Mouse (Mus musculus) hindbrain, embryonic 10.5 days (tissue): ENCODE measurements at regions not wholly inside any gene's neighbourhood (a gene's known extent, or its start where the extent isn't known, plus 50 kb on each side); places are given as distances from the start of the nearest gene placed in this dataset.
"Not testable (repeated sequence)": the region's sequence is repeated elsewhere in the genome, so short reads cannot be mapped to it uniquely, and the experiment has no call there.

Experiments used
- DNase-seq: peaks from one replicate; pipeline ENCODE4 v3.0.0-alpha.2; 2017; ENCODE audit warnings: low spot score
- H3K27ac ChIP-seq: fragments of 300-500 bp; sonication (generic); 2 replicates; pipeline ENCODE4 v1.5.1; 2016; ENCODE audit warnings: mild to moderate bottlenecking, moderate library complexity
- H3K27me3 ChIP-seq: fragments of 300-500 bp; sonication (generic); 2 replicates; pipeline ENCODE4 v1.6.1; 2016; ENCODE audit warnings: mild to moderate bottlenecking; ENCODE audit not compliant: poor library complexity, insufficient read depth, severe bottlenecking
- H3K36me3 ChIP-seq: fragments of 300-500 bp; sonication (generic); 2 replicates; pipeline ENCODE4 v1.6.1; 2016; ENCODE audit warnings: mild to moderate bottlenecking, moderate library complexity
- H3K4me1 ChIP-seq: fragments of 300-500 bp; sonication (generic); replicated peaks from 2 replicates; pipeline ENCODE4 v1.6.1; 2016; ENCODE audit warnings: mild to moderate bottlenecking
- H3K4me3 ChIP-seq: fragments of 300-500 bp; sonication (generic); 2 replicates; pipeline ENCODE4 v1.5.1; 2016; ENCODE audit warnings: mild to moderate bottlenecking, moderate library complexity
- H3K9me3 ChIP-seq: fragments of 300-500 bp; sonication (generic); 2 replicates; pipeline ENCODE4 v1.6.1; 2016; ENCODE audit warnings: mild to moderate bottlenecking, moderate library complexity
- WGBS: fragments of 180-500 bp; shearing (Covaris S2); methylation state at CpG from one replicate; pipeline ENCODE4 v1.1.7; 2016; 5-methylcytosine and 5-hydroxymethylcytosine counted together

DNA sequence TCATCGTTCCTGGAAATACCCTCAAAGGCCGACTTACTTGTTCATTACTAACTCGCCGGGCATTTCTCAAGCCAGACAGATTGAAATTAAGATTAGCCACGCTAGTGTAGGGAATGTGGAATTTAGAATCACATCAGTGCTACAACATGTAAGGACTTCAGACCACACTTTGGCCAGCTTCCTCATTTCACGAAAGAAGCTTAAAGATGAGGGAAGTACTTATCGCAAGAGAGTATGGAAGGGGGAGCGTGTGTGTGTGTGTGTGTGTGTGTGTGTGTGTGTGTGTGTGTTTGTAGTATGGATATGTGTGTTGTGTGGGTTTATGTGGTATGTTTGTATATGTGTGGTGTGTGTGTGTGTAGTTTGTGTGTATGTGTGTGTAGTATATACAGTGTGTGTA is 99.3 kb upstream of the Plcl2 start:
- DNase-seq, result no peak
- H3K9me3 ChIP-seq, result no peaks in the 10 kb centered on the region
- H3K27me3 ChIP-seq, result no peaks in the 10 kb centered on the region
- peaks cover 4% of the 10 kb centered on the region; the same call in 1 of the 2 replicates for H3K4me1 ChIP-seq
- H3K27ac ChIP-seq, result no peak overlapping the region
- 93% methylated on average over 8 of the region's 8 CpGs for WGBS
- H3K36me3 ChIP-seq, result no peaks in the 10 kb centered on the region
- no peak overlapping the region for H3K4me3 ChIP-seq

DNA sequence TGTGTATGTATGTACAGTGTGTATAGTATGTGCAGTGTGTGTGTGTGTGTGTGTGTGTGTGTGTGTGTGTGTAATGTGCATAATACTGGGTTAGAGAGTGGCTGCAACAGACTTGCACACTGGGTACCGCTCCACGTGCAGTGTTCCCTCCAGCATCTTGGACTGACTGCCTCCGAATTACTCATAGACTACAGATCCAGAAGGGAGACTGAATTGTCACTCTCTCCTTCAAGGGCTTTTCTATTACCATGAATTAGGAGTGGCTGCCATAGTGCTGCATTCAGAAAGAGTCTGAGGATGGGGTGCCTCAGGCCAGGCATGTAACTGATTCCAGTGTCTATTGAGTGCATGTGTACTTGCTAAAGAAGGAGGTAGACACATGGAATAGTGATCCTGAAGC is 98.9 kb upstream of the Plcl2 start:
- 93% methylated on average over 3 of the region's 3 CpGs for WGBS
- no peak overlapping the region for H3K4me3 ChIP-seq
- no peaks in the 10 kb centered on the region for H3K9me3 ChIP-seq
- no peaks in the 10 kb centered on the region for H3K36me3 ChIP-seq
- peaks cover 4% of the 10 kb centered on the region; the same call in 1 of the 2 replicates for H3K4me1 ChIP-seq
- no peak overlapping the region for H3K27ac ChIP-seq
- H3K27me3 ChIP-seq, result no peaks in the 10 kb centered on the region
- no peak for DNase-seq

DNA sequence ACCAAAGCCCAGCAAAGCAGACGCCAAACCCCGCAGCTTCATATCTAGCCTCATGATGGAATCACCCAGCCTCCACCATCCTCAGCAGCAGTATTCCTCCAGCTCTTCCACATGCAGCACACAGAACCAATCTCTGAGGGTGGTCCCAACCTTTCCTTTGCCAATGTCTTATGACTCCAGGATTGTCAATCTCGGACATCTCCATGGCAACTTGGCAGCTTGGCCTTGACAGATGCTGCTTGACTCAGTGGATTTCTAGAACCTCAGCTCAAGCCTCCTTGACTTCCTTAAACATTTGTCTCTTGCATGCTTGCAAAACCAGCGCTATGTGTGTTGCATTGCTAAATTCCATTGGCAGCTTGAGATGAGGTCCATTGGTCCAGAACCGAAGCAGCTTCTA is 96.8 kb upstream of the Plcl2 start:
- H3K9me3 ChIP-seq, result no peaks in the 10 kb centered on the region
- no peak overlapping the region for H3K27ac ChIP-seq
- no peak overlapping the region for H3K4me3 ChIP-seq
- no peaks in the 10 kb centered on the region for H3K36me3 ChIP-seq
- WGBS, result 90% methylated on average over 5 of the region's 5 CpGs
- no peaks in the 10 kb centered on the region for H3K27me3 ChIP-seq
- H3K4me1 ChIP-seq, result peaks cover 4% of the 10 kb centered on the region; the same call in 1 of the 2 replicates
- no peak for DNase-seq

DNA sequence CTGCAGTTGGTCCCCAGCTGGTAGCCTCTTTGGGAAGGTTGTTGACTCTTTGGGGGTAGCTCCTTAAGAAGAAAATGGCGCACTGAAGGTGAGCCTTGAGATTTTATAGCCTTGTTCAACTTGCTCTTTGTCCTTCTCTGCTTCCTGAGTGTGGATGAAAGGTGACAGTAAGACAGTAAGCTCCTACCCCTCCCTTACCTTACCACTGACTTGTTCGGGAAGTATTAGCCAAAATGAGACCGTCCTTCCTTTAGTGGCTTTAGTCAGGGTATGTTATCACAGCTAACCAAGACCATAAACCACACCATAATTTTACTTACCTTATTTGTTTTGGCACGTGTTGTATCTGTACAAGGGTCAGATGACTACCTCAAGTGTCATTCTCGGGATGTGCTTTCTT is 95.3 kb upstream of the Plcl2 start:
- H3K27ac ChIP-seq, result no peak overlapping the region
- H3K4me3 ChIP-seq, result no peak overlapping the region
- H3K27me3 ChIP-seq, result no peaks in the 10 kb centered on the region
- H3K9me3 ChIP-seq, result peaks cover 10% of the 10 kb centered on the region; the same call in 1 of the 2 replicates
- WGBS, result 90% methylated on average over 5 of the region's 5 CpGs
- H3K36me3 ChIP-seq, result no peaks in the 10 kb centered on the region
- H3K4me1 ChIP-seq, result no peaks in the 10 kb centered on the region
- DNase-seq, result no peak

DNA sequence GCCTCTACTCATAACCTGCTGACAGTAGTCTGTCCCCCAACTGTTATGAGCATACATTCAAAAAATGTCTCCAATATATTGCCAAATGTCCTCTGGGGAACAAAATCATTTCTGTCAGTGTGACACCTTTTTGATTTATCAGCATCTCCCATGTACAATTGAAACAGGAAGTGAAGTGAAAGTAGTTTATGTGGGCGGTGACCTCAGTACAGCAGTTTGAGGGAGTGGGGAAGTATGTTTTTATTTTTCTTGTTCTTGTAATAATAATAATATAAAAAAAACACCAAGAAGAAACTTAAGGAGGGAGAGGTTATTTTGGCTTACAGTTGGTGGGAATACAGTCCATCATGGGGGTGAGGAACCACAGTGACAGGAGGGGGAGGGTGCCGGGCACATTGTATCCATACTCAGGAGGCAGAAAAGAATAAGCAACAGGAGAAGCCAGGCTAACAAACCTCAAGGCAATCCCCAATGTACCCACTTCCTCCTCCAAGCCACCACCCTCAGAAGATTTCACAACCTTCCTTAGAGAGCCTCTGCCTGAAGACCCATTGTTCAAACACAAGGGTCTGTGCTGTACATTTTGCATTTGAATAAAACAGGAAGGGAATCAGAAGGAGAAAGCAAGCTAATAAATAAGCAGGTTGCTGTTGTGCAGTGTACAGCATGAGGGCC is 93.7 kb upstream of the Plcl2 start:
- Histone ChIP-seq H3K27ac (no peak overlapping the region), H3K4me3 (no peak overlapping the region), H3K27me3 (no peaks in the 10 kb centered on the region), H3K4me1 (no peaks in the 10 kb centered on the region), H3K36me3 (no peaks in the 10 kb centered on the region), H3K9me3 (peaks cover 10% of the 10 kb centered on the region; the same call in 1 of the 2 replicates)
- no peak for DNase-seq
- 93% methylated on average over 2 of the region's 2 CpGs for WGBS

DNA sequence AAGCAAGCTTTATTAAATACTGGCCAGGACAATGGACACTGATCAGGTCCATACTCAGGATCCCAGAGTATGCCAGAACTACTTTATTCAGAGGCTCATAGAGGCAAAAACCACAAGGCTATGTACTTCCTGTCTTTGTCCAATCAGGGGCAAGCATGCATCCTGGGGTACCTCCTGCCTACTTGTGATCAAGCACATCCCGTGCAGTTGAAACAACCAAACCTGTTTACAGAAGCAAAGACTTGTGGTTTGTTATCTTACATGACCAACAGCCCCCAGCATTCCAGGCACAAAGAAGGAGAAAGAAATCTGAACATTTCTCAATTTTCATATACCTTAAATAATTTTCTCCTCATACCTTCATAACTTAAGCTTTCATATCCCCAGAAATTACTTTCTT is 93.1 kb upstream of the Plcl2 start:
- Histone ChIP-seq H3K9me3 (peaks cover 10% of the 10 kb centered on the region; the same call in 1 of the 2 replicates), H3K27me3 (no peaks in the 10 kb centered on the region), H3K27ac (no peak overlapping the region), H3K4me3 (no peak overlapping the region), H3K4me1 (no peaks in the 10 kb centered on the region), H3K36me3 (no peaks in the 10 kb centered on the region)
- 76% methylated on average over 1 of the region's 1 CpGs for WGBS
- DNase-seq, result no peak

DNA sequence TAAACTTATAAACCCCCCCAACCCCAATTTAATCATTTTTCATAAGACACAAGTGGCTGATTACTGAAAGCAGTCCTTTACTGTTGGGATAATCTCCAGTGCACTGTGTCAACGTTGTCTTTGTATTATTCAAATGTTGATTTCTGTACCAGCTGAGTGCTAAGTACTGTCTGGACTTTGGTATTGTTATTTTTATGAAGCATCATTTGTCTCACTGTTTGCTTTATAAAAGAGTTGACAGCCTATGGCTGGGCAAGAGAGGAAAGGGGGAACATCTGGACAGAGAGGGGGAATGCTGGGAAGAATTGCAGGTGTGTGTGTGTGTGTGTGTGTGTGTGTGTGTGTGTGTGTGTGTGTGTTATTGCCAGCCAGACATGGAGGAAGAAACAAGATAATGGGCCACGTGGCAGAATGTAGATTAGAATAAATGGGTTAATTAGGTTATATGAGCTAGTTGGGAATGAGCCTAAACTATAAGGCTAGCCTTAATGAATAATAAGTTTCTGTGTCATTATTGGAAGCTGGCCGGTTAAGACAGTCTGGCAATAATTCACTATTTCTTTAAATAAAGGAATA is 92.6 kb upstream of the Plcl2 start:
- 80% methylated on average over 3 of the region's 3 CpGs for WGBS
- peaks cover 10% of the 10 kb centered on the region; the same call in 1 of the 2 replicates for H3K9me3 ChIP-seq
- H3K4me3 ChIP-seq, result no peak overlapping the region

DNA sequence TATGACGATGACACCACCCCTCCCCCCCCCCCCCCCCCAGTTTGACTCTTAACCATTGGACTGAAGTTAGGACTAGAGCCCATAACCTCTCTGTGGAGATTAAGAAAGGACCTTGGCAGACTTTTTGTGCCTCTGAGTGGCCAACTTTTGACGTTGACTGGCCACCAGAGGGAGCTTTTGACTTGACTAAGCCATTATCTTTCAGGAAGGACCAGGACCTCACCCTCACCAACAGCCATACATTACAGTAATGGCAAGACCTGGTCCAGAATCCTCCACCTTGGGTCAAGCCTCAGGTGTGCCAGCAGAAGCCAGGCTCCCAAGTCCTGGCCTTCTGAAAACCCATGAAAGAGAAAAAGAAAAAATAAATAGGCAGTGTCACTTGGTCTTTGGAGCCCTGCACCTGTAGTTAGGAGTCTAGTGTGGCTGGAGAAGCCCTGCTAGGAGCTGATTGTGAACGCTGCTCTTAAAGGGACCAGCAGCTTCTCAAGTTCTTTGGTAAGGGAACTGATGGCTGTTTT is 90.3 kb upstream of the Plcl2 start:
- Histone ChIP-seq H3K4me1 (no peaks in the 10 kb centered on the region), H3K4me3 (no peak overlapping the region), H3K27ac (no peak overlapping the region), H3K27me3 (no peaks in the 10 kb centered on the region), H3K9me3 (peaks cover 10% of the 10 kb centered on the region; the same call in 1 of the 2 replicates), H3K36me3 (no peaks in the 10 kb centered on the region)
- 68% methylated on average over 3 of the region's 3 CpGs for WGBS
- no peak for DNase-seq

More for the DNA sequence above, 92.6 kb upstream of the Plcl2 start:
- Histone ChIP-seq H3K27me3 (no peaks in the 10 kb centered on the region), H3K27ac (no peak overlapping the region), H3K4me1 (no peaks in the 10 kb centered on the region), H3K36me3 (no peaks in the 10 kb centered on the region)
- DNase-seq, result no peak

DNA sequence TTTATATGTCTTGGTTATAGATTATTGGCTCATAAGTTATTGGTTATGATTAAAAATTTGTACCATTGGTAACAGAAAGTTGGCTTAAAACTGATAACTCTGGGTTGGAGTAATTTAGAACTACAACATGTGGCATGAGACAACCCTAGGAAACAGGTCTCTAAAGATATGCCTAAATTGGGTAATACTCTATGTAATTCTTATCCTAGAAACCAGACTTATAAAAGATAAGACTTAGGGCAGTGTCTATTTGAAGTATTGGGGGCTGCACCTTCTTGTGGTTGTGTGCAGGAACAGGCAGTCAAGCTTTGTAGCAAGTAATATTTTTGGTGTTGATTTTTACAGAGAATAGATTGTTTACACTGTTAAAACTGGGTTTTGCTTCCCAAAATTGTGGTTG is 89.7 kb upstream of the Plcl2 start:
- H3K36me3 ChIP-seq, DNase-seq, H3K4me3 ChIP-seq, H3K27ac ChIP-seq, H3K27me3 ChIP-seq, H3K4me1 ChIP-seq: not testable (repeated sequence)
- H3K9me3 ChIP-seq, result peaks cover 14% of the 10 kb centered on the region; the same call in 1 of the 2 replicates

DNA sequence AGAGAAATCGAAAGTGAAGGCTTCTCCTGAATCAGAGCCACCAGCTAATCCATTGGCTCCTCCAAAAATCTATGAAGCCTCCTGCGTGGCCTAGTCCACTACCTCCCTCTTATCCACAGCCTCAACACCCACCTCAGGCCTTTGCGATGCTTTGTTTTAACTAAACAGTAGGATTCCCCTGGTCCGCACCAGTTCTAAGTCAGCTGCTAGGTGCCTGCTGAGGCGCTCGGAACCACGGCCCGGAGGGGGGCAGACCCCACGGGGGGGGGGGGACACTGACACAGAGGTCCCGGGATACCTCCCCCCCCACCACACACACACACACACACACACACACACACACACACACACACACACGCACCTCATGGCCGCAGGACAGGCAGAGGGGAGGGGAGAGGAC is 89.2 kb upstream of the Plcl2 start:
- WGBS, result 94% methylated on average over 12 of the region's 12 CpGs
- no peaks in the 10 kb centered on the region for H3K27me3 ChIP-seq
- H3K4me1 ChIP-seq, result no peaks in the 10 kb centered on the region
- H3K9me3 ChIP-seq, result peaks cover 14% of the 10 kb centered on the region; the same call in 1 of the 2 replicates
- no peaks in the 10 kb centered on the region for H3K36me3 ChIP-seq
- no peak overlapping the region for H3K4me3 ChIP-seq
- H3K27ac ChIP-seq, result no peak overlapping the region
- DNase-seq, result no peak

DNA sequence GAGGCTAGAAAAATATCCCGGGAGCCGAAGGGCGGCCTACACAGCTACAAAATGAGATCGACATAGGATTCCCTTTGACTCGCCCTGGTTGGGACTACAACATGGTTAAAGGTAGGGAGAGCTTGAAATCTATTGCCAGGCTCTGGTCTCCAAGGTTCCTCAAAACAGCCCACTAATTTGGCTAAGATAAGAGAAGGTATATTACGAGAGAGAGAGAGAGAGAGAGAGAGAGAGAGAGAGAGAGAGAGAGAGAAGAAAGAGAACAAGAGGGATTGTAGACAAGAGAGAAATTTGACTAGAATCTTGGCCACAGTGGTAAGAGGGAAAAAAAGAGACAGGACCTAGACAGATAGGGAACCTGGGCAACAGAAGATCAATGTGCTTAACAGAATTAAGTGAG is 88.5 kb upstream of the Plcl2 start:
- Histone ChIP-seq H3K4me1 (no peaks in the 10 kb centered on the region), H3K27ac (no peak overlapping the region), H3K4me3 (no peak overlapping the region), H3K36me3 (no peaks in the 10 kb centered on the region), H3K27me3 (no peaks in the 10 kb centered on the region), H3K9me3 (peaks cover 14% of the 10 kb centered on the region; the same call in 1 of the 2 replicates)
- no peak for DNase-seq
- WGBS, result 95% methylated on average over 6 of the region's 6 CpGs

DNA sequence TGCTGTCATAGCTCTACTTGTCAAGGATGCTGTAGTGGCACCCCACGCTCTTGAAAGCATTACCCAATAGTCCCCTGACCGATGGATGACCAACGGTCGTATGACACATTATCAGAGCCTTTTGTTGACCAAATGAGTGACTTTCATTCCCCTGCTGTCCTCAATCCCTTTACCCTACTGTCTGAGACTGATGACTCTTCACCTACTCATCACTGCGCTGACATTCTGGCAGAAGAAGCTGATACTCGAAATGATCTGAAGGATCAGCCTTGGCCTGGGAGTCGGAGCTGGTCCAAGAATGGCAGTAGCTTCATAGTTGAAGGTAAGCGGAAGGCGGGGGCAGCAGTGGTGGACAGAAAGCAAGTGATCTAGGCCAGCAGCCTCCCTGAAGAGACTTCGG is 87.7 kb upstream of the Plcl2 start:
- H3K4me3 ChIP-seq, result no peak overlapping the region
- H3K9me3 ChIP-seq, result peaks cover 14% of the 10 kb centered on the region; the same call in 1 of the 2 replicates
- H3K27ac ChIP-seq, result no peak overlapping the region
- no peaks in the 10 kb centered on the region for H3K4me1 ChIP-seq
- 94% methylated on average over 10 of the region's 10 CpGs for WGBS
- no peaks in the 10 kb centered on the region for H3K36me3 ChIP-seq
- H3K27me3 ChIP-seq, result no peaks in the 10 kb centered on the region
- no peak for DNase-seq

DNA sequence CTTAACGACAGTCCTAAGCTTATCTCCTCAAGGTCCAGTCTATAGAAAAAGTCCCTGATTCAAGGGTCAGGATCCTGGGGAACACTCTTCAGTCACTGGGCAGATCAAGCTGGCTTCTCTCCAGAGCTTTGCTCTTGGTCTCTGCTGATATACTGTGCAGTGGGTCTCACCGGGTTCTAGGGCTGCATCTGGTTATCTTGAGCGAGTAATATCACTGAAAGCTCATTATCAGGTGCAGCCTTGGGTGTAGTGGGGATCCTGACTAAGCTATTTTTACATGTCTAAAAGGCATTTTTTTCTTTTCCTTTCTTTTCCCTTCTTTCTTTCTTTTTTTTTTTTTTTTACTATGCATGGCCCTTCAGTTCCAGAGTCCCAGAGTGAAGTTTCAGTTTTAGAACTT is 84.1 kb upstream of the Plcl2 start:
- no peak for DNase-seq
- Histone ChIP-seq H3K27ac (no peak overlapping the region), H3K4me1 (peaks cover 17% of the 10 kb centered on the region), H3K27me3 (no peaks in the 10 kb centered on the region), H3K36me3 (no peaks in the 10 kb centered on the region), H3K4me3 (no peak overlapping the region), H3K9me3 (0 out of 2 replicates have a peak, but pooled peaks cover 5% of the 10 kb centered on the region)
- WGBS, result 93% methylated on average over 3 of the region's 3 CpGs
